Mouse (Mus musculus) heart, postnatal 4 days (tissue): ENCODE data around the gene Metrnl. TPM values are rescaled to one million over a fixed set of nuclear protein-coding genes. Genes with fewer than 3 reads are reported as not detected.
"Not testable (repeated sequence)": the region's sequence is repeated elsewhere in the genome, so short reads cannot be mapped to it uniquely, and the experiment has no call there.

ENCODE experiments used
- DNase-seq: peaks from one replicate; pipeline ENCODE4 v3.0.0; 2021
- total RNA-seq, 2 experiments: library from RNA; stranded (reverse); gene quantifications; 2 replicates each; pipeline ENCODE4 v1.2.3; 2021

Metrnl gene
- total RNA-seq, result 10 to 100 TPM; 15.4 to 17.3 TPM

DNA sequence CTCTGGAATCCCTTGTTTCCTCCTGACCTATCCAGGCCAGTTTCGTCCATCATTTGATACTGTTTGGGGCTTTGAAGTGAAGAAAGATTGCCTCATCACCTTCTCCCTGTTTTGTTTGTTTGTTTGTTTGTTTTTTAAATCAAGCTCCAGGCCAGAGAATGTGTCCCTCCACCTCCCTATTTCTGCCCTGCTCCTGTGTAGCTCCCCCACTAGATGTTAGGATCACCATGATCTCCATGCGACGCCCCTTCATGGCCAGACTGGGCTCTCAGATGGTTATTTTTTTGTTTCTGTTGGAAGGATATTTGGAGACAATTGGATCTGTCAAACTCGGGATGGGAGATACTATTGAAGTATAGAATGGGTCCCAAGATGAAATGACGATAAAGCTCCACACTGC lies at the start of gene Metrnl:
TSS of gene Metrnl (plus strand) at position 301 of the 400 bp plus-strand sequence.
- no peak for DNase-seq

- DNase-seq, result no peak
These were observed 49.8 kb upstream of the Metrnl start for GRCm38 (mm10) chr11:121651556-121651955.

DNA sequence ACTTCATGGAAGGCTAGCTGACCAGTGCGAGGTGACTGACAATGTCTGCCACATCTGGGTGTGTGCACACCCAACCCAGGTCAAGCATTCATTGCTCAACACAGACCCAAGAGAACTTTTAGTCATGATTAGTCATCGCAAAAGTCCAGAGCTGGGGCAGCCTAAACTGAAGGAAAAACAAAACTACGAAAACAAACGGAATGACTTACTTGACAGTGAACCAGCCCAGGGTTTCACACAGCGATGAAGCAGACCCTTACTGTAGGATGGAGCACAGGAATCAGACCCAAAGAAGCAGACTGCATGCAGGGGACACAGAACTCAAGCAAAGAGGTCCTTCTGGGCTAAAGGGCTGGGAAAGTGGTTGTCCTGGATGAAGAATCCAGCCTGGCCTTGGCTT lies 49.4 kb upstream of the Metrnl start:
- DNase-seq, result no peak

GRCm38 (mm10) chr11:121652547-121653305 lies 48.6 kb upstream of the Metrnl start:
- peak; percentile 74 for DNase-seq

DNA sequence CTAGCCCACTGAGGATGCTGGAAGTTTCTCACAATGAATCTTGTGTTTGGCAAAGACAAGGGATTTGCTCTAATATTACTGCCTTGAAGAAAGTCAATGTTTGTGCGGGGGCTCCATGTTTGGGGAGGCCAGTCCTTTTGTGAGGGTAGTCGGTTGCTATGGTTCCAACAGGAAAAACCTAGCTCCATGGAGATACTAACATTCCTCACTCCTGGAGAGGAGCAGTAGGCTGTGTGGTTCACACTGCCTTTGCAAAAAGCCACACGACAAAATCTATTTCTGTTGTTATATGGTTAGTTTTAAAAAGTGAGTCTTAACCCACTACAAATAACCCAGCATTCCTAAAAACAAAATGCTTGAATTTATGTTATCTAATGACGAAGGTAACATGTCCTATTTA lies 47.7 kb upstream of the Metrnl start:
- no peak for DNase-seq

GRCm38 (mm10) chr11:121654406-121654945 lies 46.9 kb upstream of the Metrnl start:
- no peak for DNase-seq

DNA sequence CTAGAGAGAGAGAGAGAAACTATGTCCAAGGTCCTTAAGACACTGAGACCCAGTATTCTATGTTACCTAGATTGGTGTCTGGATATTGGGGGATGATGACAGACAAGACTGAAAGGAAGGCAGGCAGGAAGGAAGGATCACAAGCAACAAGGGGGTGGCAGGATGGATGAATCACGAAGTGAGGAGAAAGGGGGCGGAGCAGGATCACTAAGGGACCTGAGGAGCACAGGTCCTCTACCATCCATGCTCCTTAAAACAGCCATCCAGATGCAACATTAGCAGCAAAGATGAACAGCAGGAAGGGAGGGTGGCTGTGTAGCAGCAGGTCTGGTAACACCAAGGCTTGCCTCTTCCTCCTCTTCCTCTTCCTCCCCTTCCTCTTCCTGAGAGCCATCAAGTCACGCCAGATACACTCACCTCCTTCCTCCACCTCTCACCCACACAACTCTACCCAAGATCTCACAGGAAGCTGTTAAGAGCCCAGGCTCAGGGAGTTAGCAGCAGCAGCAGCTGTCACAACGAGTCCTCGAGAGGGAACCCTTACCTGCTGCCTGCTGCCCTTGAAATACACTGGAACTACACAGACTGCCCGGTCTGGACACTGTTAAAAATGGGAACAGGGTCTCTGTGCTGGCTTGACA lies 46.1 kb upstream of the Metrnl start:
- DNase-seq, result no peak

DNA sequence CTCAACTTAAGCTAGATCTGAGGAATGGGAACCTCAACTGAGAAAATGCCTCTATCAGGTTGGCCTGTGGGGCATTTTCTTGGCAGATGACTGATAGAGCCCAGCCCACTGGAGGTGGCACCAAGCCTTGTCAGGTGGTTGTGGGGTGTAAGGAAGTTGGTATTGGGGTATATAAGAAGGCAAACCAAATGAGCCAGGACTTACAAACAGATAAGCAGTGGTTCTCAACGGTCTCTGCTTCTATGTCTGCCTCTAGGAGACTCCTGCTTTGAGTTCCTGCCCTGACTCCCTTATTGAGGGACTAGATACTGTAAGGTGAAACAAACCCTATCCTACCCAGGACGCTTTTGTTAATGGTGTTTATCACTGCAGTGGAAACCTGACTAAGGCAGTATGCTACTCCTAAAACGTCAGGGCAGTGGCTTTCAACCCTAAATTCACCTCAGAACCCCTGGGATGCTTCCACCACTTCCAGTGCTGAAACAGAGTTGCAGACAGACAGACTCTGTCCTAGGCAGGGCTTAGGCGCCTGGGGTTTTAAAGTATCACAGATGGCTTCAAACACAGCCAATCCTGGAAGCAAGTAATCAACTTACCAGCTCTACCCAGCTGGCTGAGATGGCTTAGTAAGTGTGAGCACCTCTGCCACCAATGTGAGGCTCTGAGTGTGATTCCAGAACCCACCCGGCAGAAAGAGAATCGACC lies 45.4 kb upstream of the Metrnl start:
- DNase-seq, result no peak

DNA sequence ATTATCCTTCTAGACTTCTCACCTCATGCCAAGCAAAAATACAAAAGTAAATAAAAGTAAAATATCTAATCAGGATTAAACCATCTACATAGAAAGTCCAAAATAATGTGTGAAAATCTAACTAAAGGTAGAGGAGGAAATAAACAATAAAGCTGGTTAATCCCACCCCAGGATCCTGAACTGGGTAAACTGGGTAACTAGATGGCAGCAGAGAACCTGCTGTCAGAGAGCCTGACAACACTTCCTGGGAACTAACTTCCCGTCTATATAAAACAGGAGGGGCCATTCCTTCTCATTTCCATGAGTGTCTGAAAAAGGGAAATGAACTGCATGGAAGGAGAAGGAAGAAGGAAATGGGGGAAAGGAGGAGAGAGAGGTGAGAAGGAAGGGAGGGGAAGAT lies 43.2 kb upstream of the Metrnl start:
- DNase-seq, result no peak

DNA sequence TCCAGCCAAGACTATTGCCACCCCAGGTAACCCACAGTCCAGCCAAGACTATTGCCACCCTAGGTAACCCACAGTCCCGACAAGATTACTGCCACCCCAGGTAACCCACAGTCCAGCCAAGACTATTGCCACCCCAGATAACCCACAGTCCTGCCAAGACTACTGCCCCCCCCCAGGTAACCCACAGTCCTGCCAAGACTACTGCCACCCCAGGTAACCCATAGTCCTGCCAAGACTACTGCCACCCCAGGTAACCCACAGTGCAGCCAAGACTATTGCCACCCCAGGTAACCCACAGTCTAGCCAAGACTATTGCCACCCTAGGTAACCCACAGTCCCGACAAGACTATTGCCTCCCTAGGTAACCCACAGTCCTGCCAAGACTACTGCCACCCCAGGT lies 40.7 kb upstream of the Metrnl start:
- DNase-seq, result not testable (repeated sequence)

DNA sequence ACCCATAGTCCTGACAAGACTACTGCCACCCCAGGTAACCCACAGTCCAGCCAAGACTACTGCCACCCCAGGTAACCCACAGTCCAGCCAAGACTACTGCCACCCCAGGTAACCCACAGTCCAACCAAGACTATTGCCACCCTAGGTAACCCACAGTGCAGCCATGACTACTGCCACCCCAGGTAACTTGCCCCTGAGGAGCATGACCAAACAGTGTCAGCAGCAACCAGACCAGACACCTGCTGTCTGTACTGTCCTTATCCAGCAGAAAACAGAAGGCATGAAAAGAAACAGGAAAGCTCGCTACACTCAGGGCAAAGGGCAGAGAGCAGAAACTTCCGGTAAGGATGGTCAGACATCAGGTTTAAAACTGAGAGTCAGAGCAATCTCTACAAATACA lies 40.2 kb upstream of the Metrnl start:
- no peak for DNase-seq

- DNase-seq, result no peak
These were observed 33.8 kb upstream of the Metrnl start for GRCm38 (mm10) chr11:121667541-121667940.

DNA sequence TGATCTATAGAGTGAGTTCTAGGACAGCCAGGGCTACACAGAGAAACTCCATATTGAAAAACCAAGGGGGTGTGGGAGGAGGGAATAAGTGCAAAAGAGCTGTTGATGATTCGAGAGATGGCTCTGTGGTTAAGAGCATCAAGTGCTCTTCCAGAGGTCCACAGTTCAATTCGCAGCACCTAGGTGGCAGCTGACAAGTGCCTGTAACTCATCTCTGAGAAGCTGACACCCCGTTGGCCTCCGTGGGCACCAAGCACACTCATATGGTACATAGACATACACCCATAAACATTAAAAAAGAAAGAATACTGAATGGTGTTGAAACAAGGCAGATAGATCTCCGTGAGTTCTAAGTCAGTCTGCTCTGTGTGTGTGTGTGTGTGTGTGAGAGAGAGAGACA lies 32.6 kb upstream of the Metrnl start:
- DNase-seq, result no peak

DNA sequence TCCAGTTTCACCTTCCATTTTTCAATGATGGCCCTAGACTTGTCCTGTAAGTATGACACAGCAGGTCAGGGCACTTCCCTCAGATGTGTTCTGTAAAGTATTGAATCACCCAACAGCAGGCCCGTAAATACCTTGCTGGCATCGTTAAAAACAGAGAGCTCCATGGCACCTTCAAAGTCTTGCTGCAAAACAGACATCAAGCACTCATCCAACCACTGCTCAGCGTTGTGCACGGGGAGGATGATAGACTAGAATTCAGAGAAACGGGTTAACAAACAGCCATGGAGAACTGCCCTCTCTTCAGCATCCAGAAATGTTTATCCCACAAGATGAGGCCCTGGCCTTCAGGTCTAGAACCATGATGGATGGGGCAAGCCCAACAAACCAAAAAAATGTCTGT lies 30.4 kb upstream of the Metrnl start:
- no peak for DNase-seq

GRCm38 (mm10) chr11:121672312-121672989 lies 28.9 kb upstream of the Metrnl start:
- no peak for DNase-seq

DNA sequence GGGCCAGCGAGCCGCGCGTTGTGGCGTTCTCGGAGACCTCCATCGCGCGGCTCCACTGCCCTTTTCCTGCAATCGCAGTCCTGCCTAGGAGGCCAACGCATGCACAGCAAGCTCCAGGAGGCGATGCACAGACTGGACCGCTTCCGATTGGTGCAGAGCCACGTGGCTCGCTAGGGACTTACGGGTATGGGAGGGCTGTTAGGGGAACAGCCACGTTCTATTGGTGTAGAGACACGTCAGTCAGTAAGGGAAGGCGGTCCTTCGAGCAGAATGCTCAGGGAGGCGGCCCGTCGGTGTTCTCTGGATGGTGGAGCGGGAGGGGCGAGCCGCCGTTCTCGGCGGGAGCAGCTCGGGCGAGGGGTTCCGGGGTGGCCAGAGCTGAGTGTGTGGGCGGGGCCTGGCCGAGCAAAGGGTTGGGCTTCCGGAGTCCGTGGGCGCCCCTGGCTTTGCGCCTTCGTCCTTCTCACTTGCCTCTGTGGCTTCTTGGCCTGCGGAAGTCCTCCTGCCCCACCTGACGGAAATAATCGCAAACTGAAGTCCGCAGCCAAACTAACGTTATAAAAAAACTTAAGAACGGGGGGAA lies 28.3 kb upstream of the Metrnl start, which contains the start of gene B3gntl1:
TSS of gene B3gntl1 (minus strand) at position 164 of the 583 bp plus-strand sequence.
- peak; percentile 100 for DNase-seq

DNA sequence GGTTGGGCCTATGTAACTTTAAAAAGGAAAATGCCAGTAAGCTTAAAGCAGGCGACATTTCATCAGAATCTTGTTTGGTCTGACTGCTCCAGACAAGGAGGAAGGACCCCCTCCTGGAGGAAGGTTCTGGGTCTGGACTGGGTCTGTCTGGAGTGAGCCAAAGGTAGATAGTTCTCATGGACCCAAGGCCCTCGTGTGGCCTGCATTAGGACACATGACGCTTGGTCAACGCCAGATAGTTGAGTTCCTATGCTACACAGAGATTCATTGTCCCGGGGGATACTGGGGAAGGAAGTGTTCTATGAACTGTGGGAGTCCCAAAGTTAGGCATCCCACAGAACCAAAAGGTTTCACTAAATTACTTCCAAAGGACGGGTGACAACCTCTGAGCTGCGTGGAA lies 27.7 kb upstream of the Metrnl start:
- DNase-seq, result peak; percentile 24

GRCm38 (mm10) chr11:121676836-121677235 lies 24.5 kb upstream of the Metrnl start:
- DNase-seq, result no peak

DNA sequence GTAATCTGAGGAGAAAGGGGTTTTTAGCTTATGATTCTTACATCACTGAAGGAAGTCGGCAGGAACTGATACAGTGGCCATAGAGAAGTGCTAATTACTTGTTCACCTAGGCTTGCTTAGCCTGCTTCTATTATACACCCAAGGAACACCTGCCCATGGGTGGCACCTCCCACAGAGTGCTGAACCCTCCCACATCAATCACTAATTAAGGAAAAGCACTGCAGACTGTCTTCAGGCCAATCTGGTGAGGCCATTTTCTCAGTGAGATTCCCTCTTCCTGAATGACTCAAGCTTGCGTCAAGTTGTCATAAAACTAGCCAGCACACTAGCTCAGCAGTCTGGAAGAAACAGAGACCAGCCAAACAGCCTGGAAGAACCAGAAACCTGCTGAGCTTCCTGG lies 21.8 kb upstream of the Metrnl start:
- DNase-seq, result no peak

GRCm38 (mm10) chr11:121680750-121681149 lies 20.6 kb upstream of the Metrnl start:
- peak; percentile 25 for DNase-seq

GRCm38 (mm10) chr11:121683243-121683642 lies 18.1 kb upstream of the Metrnl start:
- DNase-seq, result no peak

DNA sequence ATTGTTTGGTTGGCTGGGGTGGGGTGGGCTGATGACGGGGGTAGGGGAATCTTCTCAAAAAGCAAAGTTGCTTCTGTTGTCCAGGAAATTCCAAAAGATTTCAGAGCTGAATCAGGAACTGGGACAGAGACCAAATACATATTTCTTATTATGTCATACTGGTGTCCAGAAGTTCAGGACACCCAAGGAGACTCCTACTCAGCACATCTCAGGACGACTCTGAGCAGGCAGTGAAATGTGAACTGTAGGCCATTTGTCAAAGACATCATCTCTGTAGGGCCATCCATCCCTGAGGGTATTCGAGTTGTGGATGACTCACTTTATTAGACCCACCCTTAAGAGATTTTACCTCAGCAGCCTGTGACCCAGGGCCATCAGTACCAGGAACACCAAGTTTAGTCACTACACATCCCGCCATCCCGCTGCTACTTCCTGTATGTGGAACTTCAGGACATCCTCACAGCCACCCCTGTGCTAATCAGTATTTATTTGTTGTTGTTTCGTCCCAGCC lies 15.8 kb upstream of the Metrnl start:
- DNase-seq, result peak; percentile 12
